Mouse (Mus musculus): ENCODE data around the gene Baz1a. TPM values are rescaled to one million over a fixed set of nuclear protein-coding genes. Genes with fewer than 3 reads are reported as not detected.

The Baz1a gene
- 19.1 and 23.8 TPM in 2 replicates for polyA plus RNA-seq (2015; fragmentation: Nextera tagmentation; extraction: Ambion mirVana)

GRCm38 (mm10) chr12:55013626-55014398, at the start of gene Baz1a:
Gene Baz1a, minus strand, starts transcription at chr12:55014348.
- H3K27me3 ChIP-seq (ENCODE audit: insufficient read depth, low read length): no peaks in the 10 kb centered on the region
- no peaks in the 10 kb centered on the region for H3K9me3 ChIP-seq (ENCODE audit: low read length)
- no peaks in the 10 kb centered on the region for H3K36me3 ChIP-seq (ENCODE audit: insufficient read depth, low read length)
- no peak within 1 kb of the TSS for H3K4me2 ChIP-seq (replicated peaks; ENCODE audit: low read depth, low read length)
- 0 out of 2 replicates have a peak, but pooled peaks cover 4% of the 10 kb centered on the region for H3K4me1 ChIP-seq (ENCODE audit: insufficient read depth, low read length)
- no peak for ATAC-seq (ENCODE audit: low FRiP score, low TSS enrichment)
- H3K9ac ChIP-seq (replicated peaks; ENCODE audit: low read length): no peak within 1 kb of the TSS
- no peak within 1 kb of the TSS for H3K27ac ChIP-seq (ENCODE audit: low read length)
- WGBS: 87% methylated on average over 6 of the region's 6 CpGs
- no peak within 1 kb of the TSS for H3K4me3 ChIP-seq (ENCODE audit: low read length)

DNA sequence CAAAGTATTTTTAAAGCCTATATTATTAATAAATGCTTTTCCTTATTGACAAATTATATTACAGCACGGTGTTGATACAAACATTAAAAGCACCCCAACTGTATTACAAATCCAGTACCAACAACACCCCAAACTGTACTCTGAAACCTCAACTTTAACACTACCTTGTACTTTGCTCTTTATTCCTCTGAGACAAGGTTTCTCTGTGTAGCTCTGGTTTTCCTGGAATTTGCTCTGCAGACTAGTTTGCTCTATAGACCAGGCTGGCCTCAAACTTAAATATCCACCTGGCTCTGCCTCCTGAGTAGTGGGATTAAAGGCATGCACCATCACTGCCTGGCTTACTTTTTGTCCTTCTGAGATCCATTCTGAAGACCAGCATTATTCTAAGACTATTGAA, 48.0 kb upstream of the Baz1a start:
- ATAC-seq (ENCODE audit: low FRiP score, low TSS enrichment): no peak
- H3K4me3 ChIP-seq (ENCODE audit: low read length): no peak overlapping the region
- H3K4me2 ChIP-seq (replicated peaks; ENCODE audit: low read depth, low read length): no peak overlapping the region
- 87% methylated on average over 1 of the region's 1 CpGs for WGBS
- H3K27me3 ChIP-seq (ENCODE audit: insufficient read depth, low read length): no peaks in the 10 kb centered on the region
- H3K9ac ChIP-seq (replicated peaks; ENCODE audit: low read length): no peak overlapping the region
- no peak overlapping the region for H3K27ac ChIP-seq (ENCODE audit: low read length)
- H3K9me3 ChIP-seq (ENCODE audit: low read length): no peaks in the 10 kb centered on the region
- peaks cover 6% of the 10 kb centered on the region; the same call in 1 of the 2 replicates for H3K4me1 ChIP-seq (ENCODE audit: insufficient read depth, low read length)
- no peaks in the 10 kb centered on the region for H3K36me3 ChIP-seq (ENCODE audit: insufficient read depth, low read length)

DNA sequence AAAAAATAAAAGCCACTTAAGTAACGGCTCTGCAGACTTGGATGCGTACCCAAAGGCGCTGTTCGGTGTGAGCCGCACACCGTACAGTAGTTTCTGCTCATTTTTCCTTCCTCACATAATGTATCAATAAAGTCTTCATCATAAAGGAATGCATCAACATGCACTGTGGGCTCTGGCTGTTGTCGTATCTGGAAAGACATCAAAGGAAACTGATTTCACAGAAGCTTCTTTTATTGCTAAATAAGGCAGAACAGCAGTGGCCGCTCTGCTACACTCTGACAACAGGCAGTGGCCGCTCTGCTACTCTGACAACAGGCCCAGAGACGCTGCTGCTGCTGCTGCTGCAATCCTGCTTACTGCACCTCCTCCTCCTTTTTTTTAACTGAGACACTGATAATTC, 46.9 kb upstream of the Baz1a start:
- peak; percentile 54; the same call in 1 of the 2 replicates for ATAC-seq (ENCODE audit: low FRiP score, low TSS enrichment)
- no peak overlapping the region for H3K27ac ChIP-seq (ENCODE audit: low read length)
- peaks cover 6% of the 10 kb centered on the region; the same call in 1 of the 2 replicates for H3K4me1 ChIP-seq (ENCODE audit: insufficient read depth, low read length)
- H3K27me3 ChIP-seq (ENCODE audit: insufficient read depth, low read length): no peaks in the 10 kb centered on the region
- no peaks in the 10 kb centered on the region for H3K36me3 ChIP-seq (ENCODE audit: insufficient read depth, low read length)
- H3K4me2 ChIP-seq (replicated peaks; ENCODE audit: low read depth, low read length): no peak overlapping the region
- no peak overlapping the region for H3K9ac ChIP-seq (replicated peaks; ENCODE audit: low read length)
- no peaks in the 10 kb centered on the region for H3K9me3 ChIP-seq (ENCODE audit: low read length)
- no peak overlapping the region for H3K4me3 ChIP-seq (ENCODE audit: low read length)
- 72% methylated on average over 10 of the region's 10 CpGs for WGBS

DNA sequence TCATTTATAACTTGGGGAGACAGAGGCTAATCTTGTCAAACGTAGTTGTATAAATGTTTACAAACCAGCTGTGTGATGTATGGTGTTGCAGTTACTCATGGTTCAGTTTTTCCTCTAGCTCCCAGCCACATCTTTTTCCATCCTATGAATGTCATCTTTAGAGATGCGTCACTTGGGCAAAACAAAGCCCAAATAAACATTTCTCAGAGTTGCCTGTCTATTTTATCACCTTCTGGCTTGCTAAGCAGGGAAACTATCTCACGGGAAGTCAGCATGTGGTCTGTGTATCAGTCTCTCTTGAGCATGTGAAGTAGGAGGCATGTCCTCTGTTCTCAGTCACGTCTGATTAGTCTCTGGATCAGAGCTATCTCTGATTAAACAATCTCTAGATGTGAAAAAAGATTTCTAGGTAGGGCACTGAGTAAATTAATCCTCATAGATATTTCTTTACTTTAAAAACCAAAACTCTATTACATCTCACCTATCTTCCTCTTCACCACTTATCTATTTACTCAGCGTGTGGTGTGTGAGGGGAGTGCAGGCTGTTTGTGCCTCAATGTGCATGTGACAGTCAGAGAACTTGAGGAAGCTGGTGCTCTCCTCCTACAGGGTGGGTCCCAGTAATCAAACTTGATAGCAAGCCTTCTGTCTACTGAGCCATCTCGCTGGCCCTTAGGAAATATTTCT, 46.2 kb upstream of the Baz1a start:
- no peak overlapping the region for H3K27ac ChIP-seq (ENCODE audit: low read length)
- H3K36me3 ChIP-seq (ENCODE audit: insufficient read depth, low read length): no peaks in the 10 kb centered on the region
- H3K4me3 ChIP-seq (ENCODE audit: low read length): no peak overlapping the region
- 64% methylated on average over 6 of the region's 6 CpGs for WGBS
- no peaks in the 10 kb centered on the region for H3K9me3 ChIP-seq (ENCODE audit: low read length)
- ATAC-seq (ENCODE audit: low FRiP score, low TSS enrichment): no peak
- H3K4me1 ChIP-seq (ENCODE audit: insufficient read depth, low read length): peaks cover 6% of the 10 kb centered on the region; the same call in 1 of the 2 replicates
- no peak overlapping the region for H3K4me2 ChIP-seq (replicated peaks; ENCODE audit: low read depth, low read length)
- H3K9ac ChIP-seq (replicated peaks; ENCODE audit: low read length): no peak overlapping the region
- no peaks in the 10 kb centered on the region for H3K27me3 ChIP-seq (ENCODE audit: insufficient read depth, low read length)

DNA sequence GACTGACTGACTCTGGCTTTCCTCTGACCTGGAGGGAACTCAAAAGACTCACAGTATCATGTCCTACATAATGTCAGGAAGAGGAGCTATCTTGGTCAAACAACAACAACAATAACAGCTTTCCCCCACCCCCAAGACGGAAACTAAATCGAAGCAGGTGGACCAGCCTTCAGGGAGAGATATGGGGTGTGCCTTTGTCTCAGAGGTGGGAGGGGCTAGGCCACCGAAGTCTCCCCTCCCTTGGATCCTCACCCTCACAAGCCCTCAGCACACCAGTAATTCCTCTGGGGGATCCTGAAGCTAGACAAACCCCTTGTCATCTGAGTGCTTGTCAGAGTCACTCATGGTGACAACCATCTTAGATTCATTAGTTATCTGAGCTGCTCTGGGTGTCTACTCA, 45.7 kb upstream of the Baz1a start:
- Histone ChIP-seq H3K4me1 (ENCODE audit: insufficient read depth, low read length) (peaks cover 6% of the 10 kb centered on the region; the same call in 1 of the 2 replicates), H3K36me3 (ENCODE audit: insufficient read depth, low read length) (no peaks in the 10 kb centered on the region), H3K9me3 (ENCODE audit: low read length) (no peaks in the 10 kb centered on the region), H3K27ac (ENCODE audit: low read length) (0 out of 2 replicates have a peak overlapping the region, but pooled peaks have one; percentile 3), H3K4me3 (ENCODE audit: low read length) (no peak overlapping the region), H3K4me2 (replicated peaks; ENCODE audit: low read depth, low read length) (no peak overlapping the region), H3K9ac (replicated peaks; ENCODE audit: low read length) (no peak overlapping the region), H3K27me3 (ENCODE audit: insufficient read depth, low read length) (no peaks in the 10 kb centered on the region)
- no peak for ATAC-seq (ENCODE audit: low FRiP score, low TSS enrichment)
- WGBS: 40% methylated on average over 3 of the region's 3 CpGs

- Histone ChIP-seq H3K27ac (ENCODE audit: low read length) (0 out of 2 replicates have a peak overlapping the region, but pooled peaks have one; percentile 3), H3K4me3 (ENCODE audit: low read length) (no peak overlapping the region), H3K9ac (replicated peaks; ENCODE audit: low read length) (no peak overlapping the region), H3K9me3 (ENCODE audit: low read length) (no peaks in the 10 kb centered on the region), H3K4me1 (ENCODE audit: insufficient read depth, low read length) (peaks cover 6% of the 10 kb centered on the region; the same call in 1 of the 2 replicates), H3K36me3 (ENCODE audit: insufficient read depth, low read length) (peaks cover 1% of the 10 kb centered on the region; the same call in 1 of the 2 replicates), H3K4me2 (replicated peaks; ENCODE audit: low read depth, low read length) (no peak overlapping the region), H3K27me3 (ENCODE audit: insufficient read depth, low read length) (no peaks in the 10 kb centered on the region)
- ATAC-seq (ENCODE audit: low FRiP score, low TSS enrichment): no peak
- 32% methylated on average over 6 of the region's 6 CpGs for WGBS
Observed at GRCm38 (mm10) chr12:55058865-55059615, 44.9 kb upstream of the Baz1a start.

DNA sequence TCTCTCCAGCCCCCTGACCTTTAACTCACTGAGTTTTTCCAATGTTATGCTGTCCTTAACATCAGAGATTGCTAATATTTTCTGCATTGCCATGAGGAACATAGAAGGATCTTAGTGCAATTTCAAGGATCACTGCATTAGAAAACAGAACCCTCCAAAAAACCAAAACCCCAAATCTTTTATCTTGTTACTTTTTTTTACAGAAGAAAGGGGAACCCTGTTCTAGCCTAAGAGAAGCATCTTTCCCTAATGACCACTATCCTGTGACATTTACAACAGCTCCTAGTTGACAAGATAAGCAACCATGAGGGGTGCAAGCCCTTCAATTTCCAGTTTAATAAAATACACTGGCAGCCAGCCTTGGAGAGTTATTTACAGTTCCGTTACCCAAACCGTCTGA, 42.6 kb upstream of the Baz1a start:
- WGBS: 46% methylated on average over 2 of the region's 2 CpGs
- Histone ChIP-seq H3K9ac (replicated peaks; ENCODE audit: low read length) (no peak overlapping the region), H3K27me3 (ENCODE audit: insufficient read depth, low read length) (no peaks in the 10 kb centered on the region), H3K9me3 (ENCODE audit: low read length) (no peaks in the 10 kb centered on the region), H3K4me3 (ENCODE audit: low read length) (no peak overlapping the region), H3K36me3 (ENCODE audit: insufficient read depth, low read length) (peaks cover 2% of the 10 kb centered on the region; the same call in 1 of the 2 replicates), H3K27ac (ENCODE audit: low read length) (no peak overlapping the region), H3K4me2 (replicated peaks; ENCODE audit: low read depth, low read length) (no peak overlapping the region), H3K4me1 (ENCODE audit: insufficient read depth, low read length) (peaks cover 6% of the 10 kb centered on the region; the same call in 1 of the 2 replicates)
- no peak for ATAC-seq (ENCODE audit: low FRiP score, low TSS enrichment)

- Histone ChIP-seq H3K4me1 (ENCODE audit: insufficient read depth, low read length) (peaks cover 2% of the 10 kb centered on the region; the same call in 1 of the 2 replicates), H3K4me2 (replicated peaks; ENCODE audit: low read depth, low read length) (no peak overlapping the region), H3K4me3 (ENCODE audit: low read length) (no peak overlapping the region), H3K9ac (replicated peaks; ENCODE audit: low read length) (no peak overlapping the region), H3K9me3 (ENCODE audit: low read length) (no peaks in the 10 kb centered on the region), H3K36me3 (ENCODE audit: insufficient read depth, low read length) (peaks cover 2% of the 10 kb centered on the region; the same call in 1 of the 2 replicates), H3K27me3 (ENCODE audit: insufficient read depth, low read length) (no peaks in the 10 kb centered on the region), H3K27ac (ENCODE audit: low read length) (no peak overlapping the region)
- ATAC-seq (ENCODE audit: low FRiP score, low TSS enrichment): no peak
- WGBS: 57% methylated on average over 2 of the region's 2 CpGs
Observed at GRCm38 (mm10) chr12:55054551-55055241, 40.5 kb upstream of the Baz1a start.

- Histone ChIP-seq H3K27me3 (ENCODE audit: insufficient read depth, low read length) (no peaks in the 10 kb centered on the region), H3K36me3 (ENCODE audit: insufficient read depth, low read length) (peaks cover 2% of the 10 kb centered on the region; the same call in 1 of the 2 replicates)
Observed at GRCm38 (mm10) chr12:55053267-55053666, 39.1 kb upstream of the Baz1a start.

More at GRCm38 (mm10) chr12:55053267-55053666, 39.1 kb upstream of the Baz1a start:
- H3K27ac ChIP-seq (ENCODE audit: low read length): no peak overlapping the region
- H3K9ac ChIP-seq (replicated peaks; ENCODE audit: low read length): no peak overlapping the region
- H3K4me2 ChIP-seq (replicated peaks; ENCODE audit: low read depth, low read length): no peak overlapping the region
- ATAC-seq (ENCODE audit: low FRiP score, low TSS enrichment): no peak
- WGBS: 91% methylated on average over 7 of the region's 7 CpGs
- no peaks in the 10 kb centered on the region for H3K4me1 ChIP-seq (ENCODE audit: insufficient read depth, low read length)
- no peak overlapping the region for H3K4me3 ChIP-seq (ENCODE audit: low read length)
- no peaks in the 10 kb centered on the region for H3K9me3 ChIP-seq (ENCODE audit: low read length)
